Mouse (Mus musculus) neural tube, embryonic 15.5 days (tissue): ENCODE data around the gene Clip4. TPM values are rescaled to one million over a fixed set of nuclear protein-coding genes. Genes with fewer than 3 reads are reported as not detected.
"Not testable (repeated sequence)": the region's sequence is repeated elsewhere in the genome, so short reads cannot be mapped to it uniquely, and the experiment has no call there.

Experiments
- ATAC-seq: fragments of 200-750 bp; cut with Nextera tagmentation; 2 replicates; pipeline ENCODE4 v1.8.0; 2017; ENCODE audit warnings: mild to moderate bottlenecking, moderate TSS enrichment, moderate library complexity; ENCODE audit not compliant: low FRiP score
- H3K27ac ChIP-seq: fragments of 300-500 bp; sonication (generic); replicated peaks from 2 replicates; pipeline ENCODE4 v1.5.1; 2015; ENCODE audit warnings: mild to moderate bottlenecking, inconsistent platforms
- H3K27me3 ChIP-seq: fragments of 300-500 bp; sonication (generic); replicated peaks from 2 replicates; pipeline ENCODE4 v1.6.1; 2015; ENCODE audit warnings: inconsistent platforms
- H3K36me3 ChIP-seq: fragments of 300-500 bp; sonication (generic); 2 replicates; pipeline ENCODE4 v1.6.1; 2015; ENCODE audit warnings: inconsistent platforms
- H3K4me1 ChIP-seq: fragments of 300-500 bp; sonication (generic); 2 replicates; pipeline ENCODE4 v1.6.1; 2015; ENCODE audit warnings: inconsistent platforms
- H3K4me2 ChIP-seq: fragments of 300-500 bp; sonication (generic); 2 replicates; pipeline ENCODE4 v1.6.1; 2015; ENCODE audit warnings: inconsistent platforms, mild to moderate bottlenecking, moderate library complexity
- H3K4me3 ChIP-seq: fragments of 300-500 bp; sonication (generic); replicated peaks from 2 replicates; pipeline ENCODE4 v1.5.1; 2015; ENCODE audit warnings: mild to moderate bottlenecking, inconsistent platforms
- H3K9ac ChIP-seq: fragments of 300-500 bp; sonication (generic); replicated peaks from 2 replicates; pipeline ENCODE4 v1.6.1; 2015; ENCODE audit warnings: mild to moderate bottlenecking, inconsistent platforms
- H3K9me3 ChIP-seq: fragments of 300-500 bp; sonication (generic); replicated peaks from 2 replicates; pipeline ENCODE4 v1.6.1; 2016; ENCODE audit warnings: inconsistent platforms
- WGBS: fragments of 180-500 bp; shearing (Covaris S2); methylation state at CpG from one replicate; pipeline ENCODE4 v1.1.7; 2015; ENCODE audit warnings: mixed read lengths; 5-methylcytosine and 5-hydroxymethylcytosine counted together
- polyA plus RNA-seq: library from polyadenylated mRNA; unstranded; fragments of >200 nt; fragmentation: Nextera tagmentation; extraction: Ambion mirVana; gene quantifications from 2 replicates; pipeline ENCODE4 v1.2.1, GENCODE M21; 2015

Clip4 gene
- 18.1 and 19.3 TPM in 2 replicates for polyA plus RNA-seq

GRCm38 (mm10) chr17:71768173-71768572 lies at the start of gene Clip4:
Gene Clip4 (plus strand): TSS chr17:71768473.
- not testable (repeated sequence) for H3K4me2 ChIP-seq, H3K27ac ChIP-seq, H3K9me3 ChIP-seq, H3K4me3 ChIP-seq, ATAC-seq, H3K27me3 ChIP-seq, H3K4me1 ChIP-seq, H3K9ac ChIP-seq, H3K36me3 ChIP-seq
- WGBS = 79% methylated on average over 1 of the region's 1 CpGs

- Histone ChIP-seq H3K4me1 (no peaks in the 10 kb centered on the region), H3K4me2 (no peak overlapping the region), H3K9me3 (no peaks in the 10 kb centered on the region), H3K27ac (no peak overlapping the region), H3K4me3 (no peak overlapping the region), H3K9ac (no peak overlapping the region), H3K27me3 (no peaks in the 10 kb centered on the region), H3K36me3 (no peaks in the 10 kb centered on the region)
- no peak for ATAC-seq
These were observed 47.8 kb upstream of the Clip4 start for GRCm38 (mm10) chr17:71720434-71720833.

GRCm38 (mm10) chr17:71721019-71721418 lies 47.3 kb upstream of the Clip4 start:
- ATAC-seq = no peak
- no peaks in the 10 kb centered on the region for H3K9me3 ChIP-seq
- no peak overlapping the region for H3K27ac ChIP-seq
- no peak overlapping the region for H3K4me3 ChIP-seq
- H3K36me3 ChIP-seq = no peaks in the 10 kb centered on the region
- H3K9ac ChIP-seq = no peak overlapping the region
- 77% methylated on average over 3 of the region's 3 CpGs for whole genome bisulfite sequencing
- H3K4me2 ChIP-seq = no peak overlapping the region
- no peaks in the 10 kb centered on the region for H3K27me3 ChIP-seq
- H3K4me1 ChIP-seq = no peaks in the 10 kb centered on the region

GRCm38 (mm10) chr17:71730655-71731054 lies 37.6 kb upstream of the Clip4 start:
- no peaks in the 10 kb centered on the region for H3K4me1 ChIP-seq
- no peak overlapping the region for H3K4me2 ChIP-seq
- no peaks in the 10 kb centered on the region for H3K27me3 ChIP-seq
- no peak for ATAC-seq
- WGBS = 65% methylated on average over 2 of the region's 2 CpGs
- no peak overlapping the region; the same call in 1 of the 2 replicates for H3K27ac ChIP-seq
- no peak overlapping the region for H3K9ac ChIP-seq
- no peaks in the 10 kb centered on the region for H3K9me3 ChIP-seq
- no peak overlapping the region for H3K4me3 ChIP-seq
- no peaks in the 10 kb centered on the region for H3K36me3 ChIP-seq

- WGBS = 75% methylated on average over 3 of the region's 3 CpGs
- H3K27ac ChIP-seq = no peak overlapping the region
- H3K4me1 ChIP-seq = no peaks in the 10 kb centered on the region
- H3K4me3 ChIP-seq = no peak overlapping the region
- no peak overlapping the region for H3K9ac ChIP-seq
- no peaks in the 10 kb centered on the region for H3K27me3 ChIP-seq
- H3K9me3 ChIP-seq = no peaks in the 10 kb centered on the region
- H3K4me2 ChIP-seq = no peak overlapping the region
- no peaks in the 10 kb centered on the region for H3K36me3 ChIP-seq
- ATAC-seq = no peak
These were observed 31.8 kb upstream of the Clip4 start for GRCm38 (mm10) chr17:71736442-71736841.

GRCm38 (mm10) chr17:71742156-71742555 lies 26.1 kb upstream of the Clip4 start:
- no peak for ATAC-seq
- no peaks in the 10 kb centered on the region for H3K27me3 ChIP-seq
- H3K4me1 ChIP-seq = peaks cover 8% of the 10 kb centered on the region
- no peak overlapping the region for H3K4me3 ChIP-seq
- no peaks in the 10 kb centered on the region for H3K36me3 ChIP-seq
- no peak overlapping the region for H3K9ac ChIP-seq
- H3K9me3 ChIP-seq = no peaks in the 10 kb centered on the region
- no peak overlapping the region for H3K27ac ChIP-seq
- WGBS = 88% methylated on average over 3 of the region's 3 CpGs
- no peak overlapping the region for H3K4me2 ChIP-seq

GRCm38 (mm10) chr17:71742935-71743334 lies 25.3 kb upstream of the Clip4 start:
- Histone ChIP-seq H3K27me3 (no peaks in the 10 kb centered on the region), H3K27ac (no peak overlapping the region), H3K36me3 (no peaks in the 10 kb centered on the region), H3K4me1 (peaks cover 14% of the 10 kb centered on the region), H3K9ac (no peak overlapping the region), H3K9me3 (no peaks in the 10 kb centered on the region), H3K4me3 (no peak overlapping the region), H3K4me2 (no peak overlapping the region)
- ATAC-seq = no peak
- 32% methylated on average over 5 of the region's 5 CpGs for WGBS

GRCm38 (mm10) chr17:71746114-71746513 lies 22.2 kb upstream of the Clip4 start:
- WGBS = 41% methylated on average over 9 of the region's 9 CpGs
- Histone ChIP-seq H3K9me3 (no peaks in the 10 kb centered on the region), H3K27me3 (no peaks in the 10 kb centered on the region), H3K36me3 (no peaks in the 10 kb centered on the region), H3K4me3 (no peak overlapping the region), H3K4me2 (no peak overlapping the region), H3K4me1 (peaks cover 14% of the 10 kb centered on the region), H3K27ac (no peak overlapping the region), H3K9ac (no peak overlapping the region)
- peak; percentile 56; the same call in 1 of the 2 replicates for ATAC-seq

- Histone ChIP-seq H3K4me1 (peaks cover 14% of the 10 kb centered on the region), H3K9ac (no peak overlapping the region), H3K27ac (no peak overlapping the region), H3K36me3 (no peaks in the 10 kb centered on the region), H3K9me3 (no peaks in the 10 kb centered on the region), H3K27me3 (no peaks in the 10 kb centered on the region; the same call in 1 of the 2 replicates), H3K4me2 (no peak overlapping the region), H3K4me3 (no peak overlapping the region)
- WGBS = 63% methylated on average over 8 of the region's 8 CpGs
- no peak for ATAC-seq
These were observed 20.7 kb upstream of the Clip4 start for GRCm38 (mm10) chr17:71747561-71747960.

- WGBS = 82% methylated on average over 9 of the region's 9 CpGs
- no peak for ATAC-seq
- Histone ChIP-seq H3K27me3 (no peaks in the 10 kb centered on the region; the same call in 1 of the 2 replicates), H3K36me3 (no peaks in the 10 kb centered on the region), H3K27ac (no peak overlapping the region), H3K4me3 (no peak overlapping the region), H3K9ac (no peak overlapping the region), H3K4me1 (peaks cover 14% of the 10 kb centered on the region), H3K4me2 (no peak overlapping the region), H3K9me3 (no peaks in the 10 kb centered on the region)
These were observed 18.6 kb upstream of the Clip4 start for GRCm38 (mm10) chr17:71749616-71750168.

GRCm38 (mm10) chr17:71752831-71753230 lies 15.4 kb upstream of the Clip4 start, which contains the start of gene Pcare:
Gene Pcare (minus strand): TSS chr17:71752894.
- WGBS = 74% methylated on average over 10 of the region's 10 CpGs
- no peak within 1 kb of the TSS for H3K4me3 ChIP-seq
- H3K9ac ChIP-seq = no peak within 1 kb of the TSS
- H3K27ac ChIP-seq = no peak within 1 kb of the TSS
- no peak within 1 kb of the TSS for H3K4me2 ChIP-seq
- ATAC-seq = no peak
- H3K36me3 ChIP-seq = no peaks in the 10 kb centered on the region
- peaks cover 1% of the 10 kb centered on the region for H3K4me1 ChIP-seq
- H3K27me3 ChIP-seq = no peaks in the 10 kb centered on the region; the same call in 1 of the 2 replicates
- H3K9me3 ChIP-seq = no peaks in the 10 kb centered on the region

- Histone ChIP-seq H3K27me3 (no peaks in the 10 kb centered on the region), H3K27ac (no peak overlapping the region), H3K9me3 (no peaks in the 10 kb centered on the region), H3K4me3 (no peak overlapping the region), H3K36me3 (no peaks in the 10 kb centered on the region), H3K4me2 (no peak overlapping the region), H3K4me1 (no peaks in the 10 kb centered on the region), H3K9ac (no peak overlapping the region)
- no peak for ATAC-seq
- 77% methylated on average over 7 of the region's 7 CpGs for WGBS
These were observed 7.7 kb upstream of the Clip4 start for GRCm38 (mm10) chr17:71760536-71760935.
